In the genomic region with DNA sequence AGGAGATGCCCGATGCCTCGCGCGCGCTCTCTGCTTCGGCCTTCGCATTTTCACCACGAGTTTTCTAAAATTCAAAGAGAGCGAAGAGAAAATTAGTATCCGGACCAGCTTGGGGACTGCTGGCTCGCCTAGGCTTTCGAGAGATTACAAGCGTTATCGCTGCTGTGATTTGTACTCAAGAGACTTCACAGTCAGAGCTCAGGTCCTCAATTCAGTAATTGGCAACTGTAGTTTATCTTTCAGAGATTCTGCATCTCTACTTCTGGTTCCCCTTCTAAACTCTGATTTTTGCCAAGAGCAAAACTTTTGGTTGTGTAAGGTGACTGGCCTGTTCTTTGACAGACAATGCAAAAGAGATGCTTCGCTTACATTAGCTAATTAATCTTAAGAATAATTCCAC, we compare ENCODE assay signal across 8 mouse cellular contexts. TPM values are rescaled to one million over a fixed set of nuclear protein-coding genes. Genes with fewer than 3 reads are reported as not detected.
DNase-seq lines count a peak whose midpoint lies in the region; ATAC-seq and TF ChIP-seq lines count a peak whose summit lies in the region.

No protein-coding gene starts in this region.

- 4% methylated on average over 15 of the region's 15 CpGs for WGBS in heart, adult 2 months
- WGBS in forebrain, postnatal 0 days: 3% methylated on average over 15 of the region's 15 CpGs
- 7% methylated on average over 15 of the region's 15 CpGs for WGBS in macrophage (ENCODE audit: missing documents)

- no peak for TF ChIP-seq CTCF in heart, adult 2 months (IDR thresholded peaks at IDR 0.05)
- no peak for TF ChIP-seq CTCF in E14TG2a.4 (conservative IDR thresholded peaks at IDR 0.05; ENCODE audit: low read length)
- TF ChIP-seq CTCF in forebrain, postnatal 0 days (IDR thresholded peaks at IDR 0.05; ENCODE audit: low read depth): no peak

- TF ChIP-seq POLR2A in heart, adult 2 months (IDR thresholded peaks at IDR 0.05; ENCODE audit: insufficient read depth, low read depth, low read length): no peak

- H3K27ac ChIP-seq in heart, adult 2 months: peak overlapping the region; percentile 94
- peak overlapping the region; percentile 95 for H3K27ac ChIP-seq in forebrain, postnatal 0 days (ENCODE audit: low read depth, low read length)
- H3K27ac ChIP-seq in macrophage: peak overlapping the region; percentile 85

- H3K79me2 ChIP-seq in heart, adult 2 months (replicated peaks; ENCODE audit: control insufficient read depth, insufficient read depth, low read length): no peaks in the 10 kb centered on the region; the same call in 1 of the 2 replicates
- peaks cover 35% of the 10 kb centered on the region for H3K79me2 ChIP-seq in macrophage (ENCODE audit: inconsistent target)

- H3K4me2 ChIP-seq in forebrain, postnatal 0 days (ENCODE audit: low read depth): peak overlapping the region; percentile 71

- intact Hi-C loops in heart, adult 2 months (cut with DNase I): loop anchor here (5.0 kb wide), 1 partner anchor 81 kb away; the partner anchor contains the start of gene Serinc5
- intact Hi-C loops in heart, postnatal 25 days (cut with DNase I): no loop called here

- peak overlapping the region; percentile 92 for H3K9ac ChIP-seq in heart, adult 2 months (ENCODE audit: low read depth, low read length)
- H3K9ac ChIP-seq in forebrain, postnatal 0 days: peak overlapping the region; percentile 73

- H3K27me3 ChIP-seq in heart, adult 2 months (ENCODE audit: control insufficient read depth, insufficient read depth, low read length): no peaks in the 10 kb centered on the region
- peaks cover 20% of the 10 kb centered on the region for H3K27me3 ChIP-seq in E14TG2a.4 (ENCODE audit: insufficient read depth, low read length)
- H3K27me3 ChIP-seq in forebrain, postnatal 0 days (ENCODE audit: insufficient read depth, low read length): no peaks in the 10 kb centered on the region

- no peaks in the 10 kb centered on the region; the same call in 1 of the 2 replicates for H3K4me1 ChIP-seq in heart, adult 2 months (ENCODE audit: control insufficient read depth, insufficient read depth, low read length)
- H3K4me1 ChIP-seq in E14TG2a.4 (replicated peaks; ENCODE audit: low read depth, low read length): no peaks in the 10 kb centered on the region; the same call in 1 of the 2 replicates
- H3K4me1 ChIP-seq in forebrain, postnatal 0 days (ENCODE audit: insufficient read depth): no peaks in the 10 kb centered on the region

- no peaks in the 10 kb centered on the region; the same call in none of the 2 replicates for H3K36me3 ChIP-seq in heart, adult 2 months (ENCODE audit: control insufficient read depth, insufficient read depth, low read length)
- no peaks in the 10 kb centered on the region for H3K36me3 ChIP-seq in E14TG2a.4 (ENCODE audit: insufficient read depth, low read length)
- H3K36me3 ChIP-seq in forebrain, postnatal 0 days (ENCODE audit: insufficient read depth): no peaks in the 10 kb centered on the region
- H3K36me3 ChIP-seq in macrophage (ENCODE audit: inconsistent target): no peaks in the 10 kb centered on the region

- TF ChIP-seq EP300 in heart, adult 2 months (IDR thresholded peaks at IDR 0.05; ENCODE audit: insufficient read depth, low read depth, low read length): no peak

- H3K9me3 ChIP-seq in E14TG2a.4 (ENCODE audit: low read length): no peaks in the 10 kb centered on the region
- H3K9me3 ChIP-seq in forebrain, postnatal 0 days (ENCODE audit: low read length): no peaks in the 10 kb centered on the region

- no peak for ATAC-seq in forebrain, postnatal 0 days

- peak overlapping the region; percentile 58 for H3K4me3 ChIP-seq in heart, adult 2 months
- H3K4me3 ChIP-seq in E14TG2a.4 (replicated peaks; ENCODE audit: low read length): peak overlapping the region; percentile 82
- H3K4me3 ChIP-seq in forebrain, postnatal 0 days (ENCODE audit: low read depth, low read length): peak overlapping the region; percentile 93
- H3K4me3 ChIP-seq in macrophage (ENCODE audit: inconsistent target): peak overlapping the region; percentile 66

- DNase-seq in heart, adult 2 months: no peak
- DNase-seq in heart, postnatal 25 days (ENCODE audit: low spot score): no peak
- DNase-seq in forebrain, postnatal 0 days: no peak
- no peak for DNase-seq in frontal cortex, adult 2 months (ENCODE audit: extremely low spot score in 1 of 2, low spot score in 1 of 2)
- no peak for DNase-seq in ovary, postnatal 14 days (ENCODE audit: low spot score)
- DNase-seq in right cerebral cortex, postnatal 36 days (ENCODE audit: low spot score in 2 of 2): no peak

RNA-seq across cellular contexts. Expression of gene Zfyve16, which starts 0.6 kb away (rescaled TPM):
- total RNA-seq in heart, adult 2 months (2021): 10 to 100 TPM; 11.5 to 11.7 TPM
- polyA plus RNA-seq in heart, adult 2 months (2012; rRNA removed): 2.9 and 8.4 TPM in 2 replicates
- total RNA-seq in heart, postnatal 25 days (2021): 10 to 100 TPM; 12.2 to 14.2 TPM
- total RNA-seq in forebrain, postnatal 0 days (2014; rRNA removed): 19.1 and 23.2 TPM in 2 replicates
- polyA plus RNA-seq in forebrain, postnatal 0 days (2015; fragmentation: Nextera tagmentation; extraction: Ambion mirVana): 2.5 and 4.0 TPM in 2 replicates
- 100 to 1,000 TPM in 17 of 26 experiments, 10 to 100 TPM in 9; 60.2 to 146 (median 116) TPM for total RNA-seq in macrophage (2018; cell fraction: chromatin; rRNA removed)
- total RNA-seq in macrophage (2018; cell fraction: cytosol; rRNA removed): 10 to 100 TPM; 14.3 to 28.5 (median 22.2) TPM
- total RNA-seq in macrophage (2018; cell fraction: nucleus; rRNA removed): 100 to 1,000 TPM in 3 of 26 experiments, 10 to 100 TPM in 23; 44.7 to 113 (median 71.8) TPM
- 13.9 to 17.0 TPM (median 15.7 TPM) in 3 replicates for polyA plus RNA-seq in macrophage (2018)
- polyA plus RNA-seq in frontal cortex, adult 2 months (2012; rRNA removed): 13.0 and 14.4 TPM in 2 replicates

RNA-seq across cellular contexts. Expression of gene Spz1, which starts 44.7 kb away (rescaled TPM):
- not detected for total RNA-seq in heart, adult 2 months (2021)
- polyA plus RNA-seq in heart, adult 2 months (2012; rRNA removed): 0.23 and 0.31 TPM in 2 replicates
- total RNA-seq in heart, postnatal 25 days (2021): not detected
- not detected in 2 replicates for total RNA-seq in forebrain, postnatal 0 days (2014; rRNA removed)
- polyA plus RNA-seq in forebrain, postnatal 0 days (2015; fragmentation: Nextera tagmentation; extraction: Ambion mirVana): not detected in 2 replicates
- total RNA-seq in macrophage (2018; cell fraction: chromatin; rRNA removed): not detected
- total RNA-seq in macrophage (2018; cell fraction: cytosol; rRNA removed): not detected
- total RNA-seq in macrophage (2018; cell fraction: nucleus; rRNA removed): not detected
- polyA plus RNA-seq in macrophage (2018): not detected in 3 replicates
- not detected in 2 replicates for polyA plus RNA-seq in frontal cortex, adult 2 months (2012; rRNA removed)

RNA-seq across cellular contexts. Expression of gene Fam151b, which starts 47.4 kb away (rescaled TPM):
- total RNA-seq in heart, adult 2 months (2021): 1 to 10 TPM; 2.0 to 2.2 TPM
- 1.0 and 1.7 TPM in 2 replicates for polyA plus RNA-seq in heart, adult 2 months (2012; rRNA removed)
- 1 to 10 TPM; 1.9 to 2.2 TPM for total RNA-seq in heart, postnatal 25 days (2021)
- 7.9 and 9.9 TPM in 2 replicates for total RNA-seq in forebrain, postnatal 0 days (2014; rRNA removed)
- polyA plus RNA-seq in forebrain, postnatal 0 days (2015; fragmentation: Nextera tagmentation; extraction: Ambion mirVana): 0.19 TPM in 1 of 2 replicates, not detected in the other
- total RNA-seq in macrophage (2018; cell fraction: chromatin; rRNA removed): 10 to 100 TPM in 1 of 26 experiments, 1 to 10 TPM in 25; 1.1 to 11.4 (median 6.1) TPM
- total RNA-seq in macrophage (2018; cell fraction: cytosol; rRNA removed): 1 to 10 TPM; 4.3 to 7.7 (median 6.0) TPM
- total RNA-seq in macrophage (2018; cell fraction: nucleus; rRNA removed): 10 to 100 TPM in 2 of 26 experiments, 1 to 10 TPM in 24; 2.0 to 11.2 (median 5.5) TPM
- polyA plus RNA-seq in macrophage (2018): 6.2 to 7.4 TPM (median 6.4 TPM) in 3 replicates
- polyA plus RNA-seq in frontal cortex, adult 2 months (2012; rRNA removed): 9.7 and 12.1 TPM in 2 replicates
